Mouse (Mus musculus) adrenal gland, adult 18-20 months (tissue): ENCODE data around the gene Bbs4. TPM values are rescaled to one million over a fixed set of nuclear protein-coding genes. Genes with fewer than 3 reads are reported as not detected.
A peak's percentile ranks its signal among the peaks of the same experiment; 100 is the strongest.

Experiments
- DNase-seq, 2 experiments: peaks; one replicate each; pipeline ENCODE4 v3.0.0; 2021 to 2022; ENCODE audit warnings: low spot score in 2 of 2
- total RNA-seq, 2 experiments: library from RNA; stranded (reverse); gene quantifications; 1 replicate in 1 of 2; 2 replicates in 1 of 2; pipeline ENCODE4 v1.2.3; 2021

Gene Bbs4
- total RNA-seq, 2 experiments from 2014 or later: 7.6 to 10.4 TPM

DNA sequence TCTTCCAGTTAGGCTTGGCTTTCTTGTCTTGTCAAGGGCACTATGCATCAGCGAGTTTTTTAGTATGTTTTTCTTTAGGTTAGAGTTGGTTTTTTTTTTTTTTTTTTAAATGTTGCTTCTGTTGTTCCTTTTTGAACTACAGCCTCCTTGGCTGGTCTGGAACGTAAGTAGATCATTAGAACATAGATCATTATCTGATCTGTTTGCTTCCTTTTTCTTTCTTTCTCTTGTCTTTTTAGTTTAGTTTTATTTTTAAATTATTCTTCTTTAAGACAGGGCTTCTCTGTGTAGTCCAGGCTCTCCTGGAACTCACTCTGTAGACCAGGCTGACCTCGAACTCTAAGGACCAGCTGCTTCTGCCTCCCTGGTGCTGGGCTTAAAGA is 60.8 kb downstream of the Bbs4 start:
- no peak for DNase-seq

DNA sequence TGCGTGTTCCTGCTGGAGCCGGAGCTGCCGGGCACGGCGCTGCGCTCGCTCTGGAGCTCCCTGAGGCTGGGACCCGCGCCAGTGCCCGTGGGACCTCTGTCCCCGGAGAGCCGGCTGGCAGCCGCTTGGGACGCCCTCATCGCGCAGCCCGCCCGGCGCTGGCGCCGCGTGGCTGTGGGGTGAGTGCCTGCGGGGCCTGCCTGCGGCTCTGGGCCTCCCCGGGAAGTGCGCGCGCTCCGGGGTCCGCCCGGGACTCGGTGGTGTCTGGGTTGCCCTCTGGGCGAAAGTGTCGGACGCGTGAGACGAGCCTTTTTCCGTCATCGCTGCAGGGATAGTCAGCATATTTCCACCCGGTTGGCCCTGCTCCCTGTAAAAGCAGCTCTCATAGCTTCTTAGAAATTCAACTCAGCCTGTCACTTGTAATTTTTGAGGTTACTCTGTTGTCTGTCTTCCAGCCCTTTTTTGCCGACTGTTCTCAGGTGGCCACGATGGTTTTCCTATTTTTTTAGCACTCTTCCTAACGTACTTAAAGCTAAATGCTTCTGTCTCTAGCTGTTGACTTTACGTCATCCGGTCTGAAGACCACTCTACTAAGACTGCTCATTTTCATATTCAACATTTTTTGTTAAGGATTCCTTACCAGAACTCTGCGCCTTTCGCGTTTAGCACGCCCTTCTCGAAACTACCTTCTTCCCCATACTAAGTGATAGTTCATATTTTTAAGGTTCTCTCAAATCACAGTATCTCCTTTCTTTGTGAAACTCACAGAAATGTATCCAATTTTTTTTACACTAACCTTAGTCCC is 61.4 kb downstream of the Bbs4 start:
- DNase-seq: no peak

DNA sequence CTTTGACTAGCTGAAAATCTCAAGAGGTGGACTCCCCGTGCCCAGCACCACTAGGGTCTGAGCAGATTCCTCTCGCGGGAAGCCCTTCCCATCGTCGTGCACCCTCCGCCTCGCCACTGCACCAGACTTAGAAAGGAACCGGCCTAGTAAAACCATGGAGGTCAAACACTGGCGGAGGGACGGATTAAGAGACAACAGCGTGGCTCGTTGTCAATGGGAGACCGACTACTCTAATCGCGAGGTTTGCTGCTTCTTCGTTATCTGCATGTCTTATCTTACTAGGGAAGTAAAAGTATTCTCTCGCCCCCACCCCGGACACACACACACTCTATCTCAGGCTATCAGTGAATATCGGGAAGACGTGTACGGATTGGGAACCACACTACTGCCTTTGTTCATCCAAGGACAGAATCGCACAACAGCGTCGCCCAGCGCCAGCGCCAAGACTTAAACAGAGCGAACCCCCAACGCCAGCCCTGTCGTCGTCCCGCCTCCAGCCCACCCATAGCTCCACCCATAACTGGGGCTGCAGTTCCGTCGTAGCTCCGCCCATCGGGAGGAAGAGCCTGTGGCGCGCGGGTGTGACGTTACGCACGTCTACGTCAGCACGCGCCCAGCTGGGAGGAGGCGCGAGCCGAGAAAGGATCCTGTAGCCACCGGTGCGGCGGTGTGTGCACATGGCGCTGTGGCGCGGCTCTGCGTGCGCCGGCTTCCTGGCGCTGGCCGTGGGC is 62.2 kb downstream of the Bbs4 start, which contains the start of gene Adpgk:
Gene Adpgk (plus strand): TSS at position 602 of the 731 bp plus-strand sequence.
- DNase-seq: peak; percentile 97 to 98

DNA sequence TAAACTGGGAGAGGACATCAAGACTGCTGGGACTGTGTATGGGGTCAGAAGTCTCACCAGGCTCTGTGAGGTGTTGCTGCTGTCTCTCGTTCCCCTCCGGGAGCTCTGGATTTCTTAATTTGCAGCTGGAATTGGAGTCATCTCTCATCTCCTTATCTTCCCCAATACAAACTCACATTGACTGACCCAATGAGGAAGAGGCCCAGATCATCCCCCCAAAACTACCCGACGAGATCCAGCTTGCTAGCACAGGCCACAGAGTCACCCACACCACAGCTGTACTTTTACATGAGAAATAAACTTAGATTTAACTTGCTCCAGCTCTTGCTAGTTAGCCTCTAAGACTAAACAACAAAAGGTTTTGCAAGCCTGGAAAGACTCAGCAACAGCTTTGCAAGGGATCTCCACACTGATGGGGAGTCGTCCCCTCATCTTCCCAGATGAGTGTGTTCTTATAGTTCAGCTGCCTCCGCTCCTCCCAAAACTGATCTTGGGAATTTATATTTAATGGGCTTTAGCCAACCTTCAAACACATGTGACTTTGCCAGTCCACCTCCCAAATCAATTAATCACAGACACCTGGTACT is 63.7 kb downstream of the Bbs4 start:
- DNase-seq: no peak

DNA sequence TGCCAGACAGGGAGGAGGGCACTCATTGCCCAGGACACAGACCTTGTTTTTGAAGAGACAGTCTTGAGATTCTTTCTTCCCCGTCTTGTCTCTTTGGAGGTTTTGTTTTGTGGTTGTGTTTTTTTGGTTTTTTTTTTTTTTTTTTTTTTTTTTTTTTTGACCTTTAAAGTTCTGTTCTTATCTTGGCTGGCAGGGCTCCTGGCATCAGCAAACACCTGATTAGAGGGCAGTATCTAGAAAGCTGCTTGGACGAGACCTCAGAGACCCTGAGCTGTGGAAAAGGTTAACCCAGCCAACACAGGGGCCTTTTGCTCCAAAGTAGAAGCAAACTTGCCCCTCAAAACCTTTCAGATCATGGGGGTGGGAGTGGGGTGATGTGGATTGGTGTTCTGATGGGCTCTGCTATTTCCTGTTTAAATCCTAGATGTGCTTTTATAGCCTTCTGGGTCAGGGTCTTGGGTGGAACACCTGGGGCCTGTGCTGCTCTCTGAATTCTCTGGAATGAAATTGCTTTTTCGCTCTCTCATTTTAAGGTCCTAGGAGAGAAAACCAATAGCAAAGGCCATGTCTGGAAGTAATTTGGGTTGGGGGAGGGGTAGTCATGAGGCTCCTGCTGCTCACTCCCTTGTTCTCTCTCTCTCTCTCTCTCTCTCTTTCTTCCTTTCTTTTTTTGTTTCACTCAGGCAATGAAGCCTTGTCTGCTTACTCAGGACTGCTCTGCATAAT is 64.5 kb downstream of the Bbs4 start:
- DNase-seq: no peak

DNA sequence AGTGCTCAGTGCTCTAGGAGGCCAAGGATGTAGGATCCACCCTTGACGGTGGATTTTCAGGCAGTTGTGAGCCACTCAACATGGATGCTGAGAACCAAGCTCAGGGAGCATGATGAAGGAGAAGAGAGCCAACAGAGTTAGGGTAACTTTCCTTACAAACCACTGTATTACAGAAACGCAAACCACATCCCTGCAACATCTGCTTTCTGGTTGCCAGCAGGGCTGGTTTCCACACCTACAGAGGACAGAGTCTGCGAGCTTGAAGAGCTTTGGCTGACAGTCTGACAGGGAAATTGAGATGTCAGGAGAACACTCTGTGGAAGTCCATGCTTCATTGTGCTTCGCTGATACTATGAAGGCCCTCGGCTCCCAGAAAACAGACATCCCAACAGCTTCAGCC is 65.2 kb downstream of the Bbs4 start:
- DNase-seq: no peak

DNA sequence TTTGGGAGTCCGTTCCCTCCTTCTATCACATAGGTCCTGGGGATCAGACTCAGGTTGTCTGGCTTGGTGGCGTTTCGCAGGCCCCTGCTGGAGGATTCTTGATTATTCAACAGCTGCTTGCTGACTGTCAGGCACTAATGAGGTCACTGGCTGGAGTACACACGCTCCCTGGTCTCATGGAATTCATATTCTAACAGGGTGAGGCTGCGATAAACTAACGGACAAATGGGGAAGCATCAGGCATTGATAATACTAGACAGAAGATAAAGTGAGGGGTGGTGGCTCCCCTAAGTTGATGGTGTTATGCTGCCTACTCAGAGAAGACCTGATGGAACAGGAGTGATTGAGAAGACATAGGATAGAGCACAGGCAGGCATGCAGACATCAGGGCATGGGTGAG is 67.7 kb downstream of the Bbs4 start:
- no peak for DNase-seq

DNA sequence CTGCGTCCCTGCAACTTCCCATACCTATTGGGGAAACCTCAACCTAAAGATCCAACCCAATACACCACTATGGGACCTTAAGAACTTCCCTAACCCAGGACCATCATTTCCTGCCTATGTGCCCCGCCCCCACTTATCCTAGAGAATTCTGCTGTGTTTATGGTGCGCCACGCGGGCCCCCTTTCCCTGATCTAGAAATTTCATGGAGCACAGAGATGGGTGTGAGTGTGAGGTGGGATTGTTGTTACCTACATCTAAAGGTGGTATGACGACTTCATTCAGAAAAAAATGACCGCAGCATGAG is 70.7 kb downstream of the Bbs4 start:
- no peak for DNase-seq

DNA sequence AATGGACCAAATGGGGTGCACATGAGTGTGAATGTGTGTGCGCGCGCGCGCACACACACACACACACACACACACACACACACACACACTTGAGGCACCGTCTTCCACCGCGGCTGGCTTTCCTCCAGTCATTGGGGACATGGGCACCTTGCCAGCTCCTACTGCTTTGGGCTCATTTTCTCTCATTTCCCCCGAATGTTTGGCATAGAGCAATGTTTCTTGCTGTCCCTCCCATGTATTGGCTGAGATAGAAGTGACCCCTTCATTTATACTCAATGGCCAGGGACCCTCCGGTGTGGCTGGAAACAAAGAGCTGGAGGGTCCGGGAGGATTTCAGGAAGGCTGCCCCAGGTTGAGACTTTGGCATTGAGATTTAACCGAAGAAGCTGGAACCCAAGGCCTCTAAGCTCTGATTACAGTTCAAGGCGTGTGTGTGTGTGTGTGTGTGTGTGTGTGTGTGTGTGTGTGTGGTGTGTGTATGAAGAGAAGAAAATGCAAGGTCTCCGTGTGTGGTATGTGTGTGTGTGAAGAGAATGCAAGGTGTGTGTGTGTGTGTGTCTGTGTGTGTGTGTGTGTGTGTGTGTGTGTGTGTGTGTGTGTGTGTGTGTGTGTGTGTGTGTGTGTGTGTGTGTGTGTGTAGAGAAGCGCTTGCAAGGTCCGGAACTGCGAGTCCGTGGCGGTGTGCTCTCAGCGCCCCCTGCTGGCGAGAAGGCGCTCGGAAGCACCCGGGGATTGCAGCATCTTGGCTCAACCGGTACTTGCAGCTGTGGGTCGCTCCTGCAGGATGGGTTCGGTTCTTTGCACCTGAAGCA is 71.2 kb downstream of the Bbs4 start:
- DNase-seq: peak; percentile 80 to 85

DNA sequence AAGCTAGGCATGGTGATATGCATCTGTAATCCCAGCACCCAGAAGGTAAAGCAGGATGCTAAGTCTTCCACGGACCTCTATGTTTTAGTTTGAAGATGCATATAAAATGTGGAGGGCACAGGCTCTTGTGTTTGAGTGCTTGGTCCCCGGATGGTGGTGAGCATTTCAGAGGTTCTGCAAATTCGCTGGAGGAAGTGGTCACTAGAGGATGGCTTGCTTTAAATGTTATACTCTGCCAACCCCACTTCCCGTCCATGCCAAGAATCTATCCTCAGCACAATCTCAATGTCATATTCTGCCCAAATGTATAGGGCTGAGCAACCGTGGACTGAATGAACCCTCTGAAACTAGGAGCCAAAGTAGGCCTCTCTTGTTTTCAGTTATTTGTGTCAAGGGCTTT is 72.4 kb downstream of the Bbs4 start:
- no peak for DNase-seq

DNA sequence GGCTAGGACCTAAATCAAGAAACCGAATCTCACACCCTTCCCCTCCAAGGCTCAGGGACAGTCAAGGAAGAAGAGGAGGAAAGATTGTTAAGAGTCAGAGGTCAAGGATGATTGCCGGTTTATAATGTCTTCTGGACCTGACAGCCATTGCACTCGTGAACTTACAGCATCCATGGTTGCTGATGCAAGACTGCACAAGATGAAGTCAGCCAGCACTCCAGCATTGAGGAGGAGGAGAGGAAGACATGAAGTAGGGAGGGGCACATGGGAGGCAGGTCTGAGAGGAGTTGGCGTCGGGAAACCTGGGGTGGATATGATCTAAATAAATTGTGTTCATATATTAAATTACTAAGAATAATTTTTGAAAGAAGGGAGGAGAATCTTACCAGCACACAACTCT is 74.6 kb downstream of the Bbs4 start:
- no peak for DNase-seq

DNA sequence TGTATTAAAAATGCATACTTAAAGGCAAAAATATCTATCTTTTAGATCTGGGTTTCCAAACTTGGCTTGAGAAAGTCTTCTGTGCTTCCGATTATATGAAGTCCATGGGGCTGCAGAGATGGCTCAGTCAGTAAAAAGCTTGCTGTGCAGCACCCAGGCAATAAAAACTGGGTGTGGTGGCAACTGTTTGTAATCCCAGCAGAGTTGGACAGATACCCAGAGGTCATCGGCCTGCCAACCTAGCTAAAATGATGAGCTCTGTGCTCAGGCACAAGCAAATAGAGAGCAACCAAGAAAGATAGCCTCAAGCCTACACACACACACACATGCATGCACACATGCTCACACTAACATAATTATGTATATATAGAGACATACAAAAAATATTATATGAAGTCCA is 75.1 kb downstream of the Bbs4 start:
- no peak for DNase-seq

DNA sequence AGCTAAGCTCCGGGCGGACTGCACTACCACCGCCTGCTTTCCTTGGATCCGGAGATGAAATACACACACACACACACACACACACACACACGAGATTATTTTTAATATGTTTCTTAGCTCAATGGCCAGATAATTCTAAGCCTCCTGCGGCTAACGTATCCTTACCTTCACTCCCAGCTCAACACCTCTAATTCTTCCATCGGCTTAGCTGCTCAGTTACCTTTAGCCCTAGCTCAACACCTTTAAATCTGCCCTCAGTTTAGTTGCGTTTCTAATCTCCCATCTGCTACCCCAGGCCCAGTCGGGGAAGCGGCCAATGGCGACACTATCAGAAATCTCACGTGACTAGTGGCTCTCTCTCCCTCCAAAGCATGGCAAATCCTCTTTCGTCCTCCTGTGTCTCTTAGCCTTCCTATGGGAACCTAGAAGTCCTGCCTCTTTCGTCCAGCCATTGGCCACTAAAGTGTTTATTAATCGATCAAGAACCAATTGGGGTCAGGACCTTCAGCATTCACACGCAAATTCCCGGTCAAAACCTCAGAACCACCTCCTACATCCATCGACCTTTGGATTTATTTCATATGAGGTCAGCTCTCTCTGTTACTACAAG is 78.4 kb downstream of the Bbs4 start:
- no peak for DNase-seq

DNA sequence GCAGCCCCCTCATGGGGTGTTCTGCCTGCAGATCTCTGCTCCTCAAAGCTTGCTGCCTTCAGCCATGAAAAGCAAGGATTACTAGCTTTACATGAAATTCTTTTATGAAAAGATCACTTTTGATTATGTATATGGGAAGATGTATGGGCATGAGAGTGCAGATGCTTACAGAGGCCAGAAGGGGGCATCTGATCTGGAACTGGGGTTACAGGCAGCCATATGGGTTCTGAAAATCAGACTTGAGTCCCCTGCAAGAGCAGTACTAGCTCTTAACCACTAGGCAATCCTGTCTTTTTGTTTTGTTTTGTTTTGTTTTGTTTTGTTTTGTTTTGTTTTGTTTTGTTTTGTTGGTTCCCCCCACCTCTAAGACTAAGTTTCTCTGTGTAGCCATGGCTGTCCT is 80.1 kb downstream of the Bbs4 start:
- DNase-seq: no peak

Other genes with a start within 250 kb of the Bbs4 start
- gene Adpgk, start 62.0 kb downstream of the Bbs4 start, total RNA-seq: 10 to 100 TPM; 25.4 to 31.9 TPM
- 100 to 1,000 TPM; 113 to 143 TPM for gene Arih1, start 133.1 kb upstream of the Bbs4 start, total RNA-seq
- 100 to 1,000 TPM; 110 to 154 TPM for gene Hexa, start 186.0 kb upstream of the Bbs4 start, total RNA-seq
- gene Tmem202, start 186.3 kb upstream of the Bbs4 start, total RNA-seq: 1 to 10 TPM; 2.9 to 3.1 TPM
- gene Celf6, start 224.4 kb upstream of the Bbs4 start, total RNA-seq: 1 to 10 TPM; 5.0 to 5.7 TPM